Mouse (Mus musculus) C2C12 (cell line): ENCODE data around the gene Diablo.

Experiments used
- CTCF ChIP-seq: IDR thresholded peaks from one replicate; pipeline ENCODE4 v1.5.1; 2011; ENCODE audit not compliant: control insufficient read depth, insufficient read depth, insufficient read length
- MYOG ChIP-seq: IDR thresholded peaks from one replicate; pipeline ENCODE4 v1.6.1; 2011; ENCODE audit not compliant: control insufficient read depth, insufficient read length; ENCODE audit errors: extremely low read depth

DNA sequence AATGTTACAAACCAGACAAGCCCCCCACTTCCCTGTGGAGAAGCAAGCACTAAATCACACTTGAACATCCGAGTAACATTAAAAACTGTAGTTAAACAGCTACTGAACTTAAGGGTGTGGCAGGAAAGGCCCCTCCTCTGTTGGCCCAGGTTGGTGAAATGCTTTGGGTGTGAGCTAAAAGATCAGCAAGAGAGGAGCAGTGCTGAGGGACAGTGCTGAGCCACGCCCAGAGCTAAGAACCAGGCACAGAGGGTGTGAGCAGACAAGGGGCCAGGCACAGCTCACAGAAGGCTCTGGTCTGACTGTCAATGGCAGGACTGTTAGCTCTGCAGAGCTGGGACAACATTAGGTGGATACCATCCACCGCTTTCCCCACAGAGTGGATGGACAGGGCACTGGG is 11.9 kb downstream of the Diablo start:
- TF ChIP-seq MYOG (no peak), CTCF (no peak)
